Mouse (Mus musculus) MEL (cell line): Measurements from ENCODE around the gene Csf2. TPM values are rescaled to one million over a fixed set of nuclear protein-coding genes. Genes with fewer than 3 reads are reported as not detected.

ENCODE experiments used
- DNase-seq: peaks from one replicate; pipeline ENCODE4 v3.0.0; 2011; ENCODE audit warnings: low read depth, low spot score
- H3K27ac ChIP-seq: 2 replicates; pipeline ENCODE4 v1.5.1; 2012; ENCODE audit warnings: low read depth, mild to moderate bottlenecking, control low read depth, low read length, moderate library complexity; ENCODE audit not compliant: control insufficient read depth
- H3K27me3 ChIP-seq, 2 experiments: fragments of 150-350 bp in 1 of 2; sonication (generic) in 1 of 2; 2 replicates each; pipeline ENCODE4 v1.6.1; 2012; ENCODE audit warnings: low read length in 2 of 2, mild to moderate bottlenecking in 2 of 2, improper control_type of control experiment in 1 of 2, moderate library complexity in 1 of 2; ENCODE audit not compliant: insufficient read depth in 2 of 2, control insufficient read depth in 1 of 2
- H3K36me3 ChIP-seq, 2 experiments: 2 replicates each; pipeline ENCODE4 v1.6.1; 2012 to 2014; ENCODE audit warnings: low read length in 2 of 2, improper control_type of control experiment in 1 of 2, inconsistent platforms in 1 of 2, mild to moderate bottlenecking in 1 of 2; ENCODE audit not compliant: insufficient read depth in 2 of 2, control insufficient read depth in 1 of 2
- H3K4me1 ChIP-seq, 2 experiments: fragments of 150-350 bp in 1 of 2; sonication (generic) in 1 of 2; 2 replicates each; pipeline ENCODE4 v1.6.1; 2012; ENCODE audit warnings: low read length in 2 of 2, improper control_type of control experiment in 1 of 2, mild to moderate bottlenecking in 1 of 2; ENCODE audit not compliant: insufficient read depth in 2 of 2, control insufficient read depth in 1 of 2
- H3K4me3 ChIP-seq, 2 experiments: fragments of 150-350 bp in 1 of 2; sonication (generic) in 1 of 2; 2 replicates each; pipeline ENCODE4 v1.5.1; 2012; ENCODE audit warnings: low read depth in 2 of 2, low read length in 2 of 2, mild to moderate bottlenecking in 2 of 2, moderate library complexity in 2 of 2, control low read depth in 1 of 2, improper control_type of control experiment in 1 of 2; ENCODE audit not compliant: control insufficient read depth in 1 of 2, insufficient read depth in 1 of 2
- H3K79me2 ChIP-seq: 2 replicates; pipeline ENCODE4 v1.6.1; 2012; ENCODE audit warnings: mild to moderate bottlenecking, low read length, moderate library complexity; ENCODE audit not compliant: control insufficient read depth, poor library complexity, insufficient read depth
- H3K9ac ChIP-seq: 2 replicates; pipeline ENCODE4 v1.6.1; 2012; ENCODE audit warnings: low read depth, mild to moderate bottlenecking, control low read depth, low read length, moderate library complexity; ENCODE audit not compliant: control insufficient read depth, poor library complexity, severe bottlenecking
- H3K9me3 ChIP-seq: fragments of 150-350 bp; sonication (generic); replicated peaks from 2 replicates; pipeline ENCODE4 v1.6.1; 2012; ENCODE audit warnings: mild to moderate bottlenecking, low read length, improper control_type of control experiment, moderate library complexity; ENCODE audit not compliant: insufficient read depth
- BHLHE40 ChIP-seq: IDR thresholded peaks from 2 replicates; pipeline ENCODE4 v1.6.1; 2012; ENCODE audit warnings: low read depth, mild to moderate bottlenecking, inconsistent platforms, low read length, improper control_type of control experiment, borderline replicate concordance
- CTCF ChIP-seq, 3 experiments: IDR thresholded peaks in 2 of 3; conservative IDR thresholded peaks in 1 of 3; 2 replicates each; pipeline ENCODE4 v1.5.1; 2011 to 2012; ENCODE audit warnings: low read length in 3 of 3, low read depth in 2 of 3, mild to moderate bottlenecking in 2 of 3, improper control_type of control experiment in 1 of 3, inconsistent platforms in 1 of 3, mixed read lengths in 1 of 3, moderate library complexity in 1 of 3; ENCODE audit not compliant: control insufficient read depth in 1 of 3, insufficient read depth in 1 of 3, poor library complexity in 1 of 3, severe bottlenecking in 1 of 3
- ELF1 ChIP-seq: IDR thresholded peaks from 2 replicates; pipeline ENCODE4 v1.6.1; 2014; ENCODE audit warnings: low read depth, mild to moderate bottlenecking, inconsistent platforms, low read length, improper control_type of control experiment, moderate library complexity
- EP300 ChIP-seq, 2 experiments: IDR thresholded peaks; 2 replicates each; pipeline ENCODE4 v1.6.1; 2011; ENCODE audit warnings: improper control_type of control experiment in 2 of 2, low read length in 2 of 2, low read depth in 1 of 2, mild to moderate bottlenecking in 1 of 2
- ETS1 ChIP-seq: IDR thresholded peaks from 2 replicates; pipeline ENCODE4 v1.6.1; 2012; ENCODE audit warnings: low read depth, mild to moderate bottlenecking, inconsistent platforms, low read length, improper control_type of control experiment, moderate library complexity
- GABPA ChIP-seq: IDR thresholded peaks from 2 replicates; pipeline ENCODE4 v1.6.1; 2012; ENCODE audit warnings: low read depth, mild to moderate bottlenecking, inconsistent platforms, low read length, improper control_type of control experiment, moderate library complexity
- GATA1 ChIP-seq: IDR thresholded peaks from 2 replicates; pipeline ENCODE4 v1.6.1; 2011; ENCODE audit warnings: low read depth, low read length, improper control_type of control experiment
- HCFC1 ChIP-seq: IDR thresholded peaks from 2 replicates; pipeline ENCODE4 v1.6.1; 2012; ENCODE audit warnings: low read depth, mild to moderate bottlenecking, inconsistent platforms, low read length, improper control_type of control experiment, moderate library complexity
- JUND ChIP-seq: IDR thresholded peaks from 2 replicates; pipeline ENCODE4 v1.6.1; 2011; ENCODE audit warnings: low read depth, mild to moderate bottlenecking, improper control_type of control experiment, low read length
- KAT2A ChIP-seq: conservative IDR thresholded peaks from 2 replicates; pipeline ENCODE4 v1.6.1; 2012; ENCODE audit warnings: low read depth, low read length, improper control_type of control experiment, inconsistent platforms
- MAX ChIP-seq: IDR thresholded peaks from 2 replicates; pipeline ENCODE4 v1.6.1; 2011; ENCODE audit warnings: low read length, improper control_type of control experiment
- MAZ ChIP-seq: IDR thresholded peaks from 2 replicates; pipeline ENCODE4 v1.6.1; 2012; ENCODE audit warnings: low read depth, mild to moderate bottlenecking, inconsistent platforms, low read length, improper control_type of control experiment
- MEF2A ChIP-seq: IDR thresholded peaks from 2 replicates; pipeline ENCODE4 v1.6.1; 2014; ENCODE audit warnings: low read depth, mild to moderate bottlenecking, inconsistent platforms, low read length, improper control_type of control experiment; ENCODE audit not compliant: poor library complexity, insufficient replicate concordance, severe bottlenecking; ENCODE audit errors: extremely low read depth
- MYB ChIP-seq: IDR thresholded peaks from 2 replicates; pipeline ENCODE4 v1.6.1; 2011; ENCODE audit warnings: mild to moderate bottlenecking, low read depth, low read length, improper control_type of control experiment
- NELFE ChIP-seq: IDR thresholded peaks from 2 replicates; pipeline ENCODE4 v1.6.1; 2011; ENCODE audit warnings: low read depth, low read length, improper control_type of control experiment
- NRF1 ChIP-seq: IDR thresholded peaks from 2 replicates; pipeline ENCODE4 v1.6.1; 2014; ENCODE audit warnings: low read depth, mild to moderate bottlenecking, inconsistent platforms, low read length, improper control_type of control experiment, moderate library complexity; ENCODE audit not compliant: poor library complexity, insufficient read depth, severe bottlenecking
- POLR2A ChIP-seq, 2 experiments: IDR thresholded peaks; 2 replicates each; pipeline ENCODE4 v1.6.1; 2011 to 2012; ENCODE audit warnings: low read length in 2 of 2, mild to moderate bottlenecking in 2 of 2, control low read depth in 1 of 2, improper control_type of control experiment in 1 of 2, low read depth in 1 of 2, moderate library complexity in 1 of 2; ENCODE audit not compliant: control insufficient read depth in 1 of 2, insufficient read depth in 1 of 2, poor library complexity in 1 of 2
- POLR2AphosphoS2 ChIP-seq: IDR thresholded peaks from 2 replicates; pipeline ENCODE4 v1.6.1; 2011; ENCODE audit warnings: low read length, improper control_type of control experiment
- POLR2AphosphoS5 ChIP-seq: IDR thresholded peaks from 2 replicates; pipeline ENCODE4 v1.6.1; 2012; ENCODE audit warnings: low read depth, borderline replicate concordance, mild to moderate bottlenecking, inconsistent platforms, low read length, moderate library complexity, mixed read lengths
- RAD21 ChIP-seq: IDR thresholded peaks from 2 replicates; pipeline ENCODE4 v1.6.1; 2011; ENCODE audit warnings: mild to moderate bottlenecking, low read depth, low read length, improper control_type of control experiment
- RCOR1 ChIP-seq: IDR thresholded peaks from 2 replicates; pipeline ENCODE4 v1.6.1; 2012; ENCODE audit warnings: low read depth, mild to moderate bottlenecking, inconsistent platforms, low read length, improper control_type of control experiment
- SIN3A ChIP-seq: IDR thresholded peaks from 2 replicates; pipeline ENCODE4 v1.6.1; 2012; ENCODE audit warnings: low read length, improper control_type of control experiment, inconsistent platforms
- SMC3 ChIP-seq: IDR thresholded peaks from 2 replicates; pipeline ENCODE4 v1.6.1; 2011; ENCODE audit warnings: low read depth, low read length, improper control_type of control experiment
- UBTF ChIP-seq: IDR thresholded peaks from 2 replicates; pipeline ENCODE4 v1.6.1; 2012; ENCODE audit warnings: low read depth, mild to moderate bottlenecking, inconsistent platforms, low read length, improper control_type of control experiment, moderate library complexity, borderline replicate concordance; ENCODE audit not compliant: insufficient read depth
- USF1 ChIP-seq: IDR thresholded peaks from 2 replicates; pipeline ENCODE4 v1.6.1; 2014; ENCODE audit warnings: low read depth, mild to moderate bottlenecking, inconsistent platforms, low read length, improper control_type of control experiment, moderate library complexity
- USF2 ChIP-seq, 2 experiments: IDR thresholded peaks; 2 replicates each; pipeline ENCODE4 v1.6.1; 2011 to 2012; ENCODE audit warnings: improper control_type of control experiment in 2 of 2, low read length in 2 of 2, borderline replicate concordance in 1 of 2, inconsistent platforms in 1 of 2, low read depth in 1 of 2, mild to moderate bottlenecking in 1 of 2; ENCODE audit not compliant: insufficient read depth in 1 of 2
- ZC3H11A ChIP-seq: IDR thresholded peaks from 2 replicates; pipeline ENCODE4 v1.6.1; 2012; ENCODE audit warnings: low read depth, mild to moderate bottlenecking, inconsistent platforms, low read length, improper control_type of control experiment
- ZNF384 ChIP-seq: IDR thresholded peaks from 2 replicates; pipeline ENCODE4 v1.6.1; 2012; ENCODE audit warnings: low read depth, mild to moderate bottlenecking, inconsistent platforms, low read length, improper control_type of control experiment
- polyA plus RNA-seq, 2 experiments: library from polyadenylated mRNA; stranded (reverse) in 1 of 2; unstranded in 1 of 2; fragments of >175 nt in 1 of 2; fragments of >200 nt in 1 of 2; gene quantifications; 2 replicates each; pipeline versions ENCODE4 v1.2.1 to v1.2.4; 2012; ENCODE audit warnings: low replicate concordance in 2 of 2, low read depth in 1 of 2; ENCODE audit not compliant: insufficient read length in 2 of 2, insufficient read depth in 1 of 2, missing spikeins in 1 of 2
- total RNA-seq: library from RNA; depleted of rRNA; stranded (reverse); fragments of 300-350 nt; gene quantifications from 2 replicates; pipeline ENCODE4 v1.2.3, GENCODE M21; 2012

The Csf2 gene
- total and polyA plus RNA-seq, 3 experiments: 0.15 TPM; not detected in 2

DNA sequence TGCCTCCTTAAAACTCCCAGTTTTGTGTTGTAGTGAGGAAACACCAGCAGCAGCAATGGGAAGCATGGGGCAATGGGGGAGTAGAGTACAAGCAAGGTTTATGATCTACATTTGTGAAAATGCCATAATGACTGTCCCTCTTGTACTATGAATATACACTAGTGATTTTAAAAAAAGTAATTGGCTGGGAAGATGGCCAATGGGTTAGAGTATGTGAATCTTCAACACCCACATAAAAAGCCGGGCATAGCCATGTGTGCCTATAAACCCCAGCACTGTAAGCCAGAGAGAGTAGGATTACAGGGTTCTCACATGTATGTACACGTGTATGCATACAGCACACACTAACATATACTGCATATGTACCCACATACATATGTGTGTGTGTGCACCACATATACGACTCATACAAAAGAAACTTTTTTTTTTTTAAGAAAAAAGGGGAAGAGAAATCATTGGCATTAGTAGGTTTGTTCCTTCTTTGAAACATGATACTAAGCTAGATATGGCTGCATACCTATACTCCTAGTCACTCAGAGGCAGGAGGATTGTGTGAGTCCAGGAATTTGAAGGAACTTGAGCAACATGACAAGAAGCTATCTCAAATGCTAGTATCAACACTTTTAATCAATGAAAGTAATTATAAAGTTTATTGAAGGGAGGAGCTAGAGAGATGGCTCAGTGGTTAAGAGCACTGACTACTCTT is 19.9 kb upstream of the Csf2 start (continued):
- TF ChIP-seq RCOR1 (peak; percentile 68), NELFE (no peak), MEF2A (no peak), ZNF384 (peak; percentile 96), MAZ (0 out of 2 replicates have a peak, but pooled peaks have one; percentile 39)

DNA sequence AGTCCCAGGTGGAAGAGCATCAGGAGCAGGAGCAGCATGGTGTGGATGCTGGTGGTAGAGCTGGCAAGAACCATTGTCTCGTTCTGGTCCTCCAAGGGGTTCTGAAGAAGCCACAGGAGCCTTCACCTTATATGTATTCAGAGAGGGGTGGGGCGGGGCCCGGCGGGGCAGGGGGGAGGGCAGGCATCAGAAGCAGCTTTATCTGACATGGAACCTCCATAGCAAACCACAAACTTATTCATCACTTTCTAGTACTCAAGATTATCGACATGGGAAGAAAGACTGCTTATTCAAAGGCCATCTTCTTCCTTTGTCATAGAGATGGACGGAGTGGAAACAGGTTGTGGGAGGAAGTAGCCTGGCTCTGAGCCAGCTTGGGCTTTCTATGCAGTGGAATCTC is 17.7 kb upstream of the Csf2 start, which contains the start of gene Il3:
Il3 (minus strand) TSS at position 101 of the 400 bp plus-strand sequence.
- Histone ChIP-seq H3K9me3 (no peaks in the 10 kb centered on the region), H3K27ac (no peak within 1 kb of the TSS), H3K79me2 (no peaks in the 10 kb centered on the region), H3K9ac (no peak within 1 kb of the TSS), H3K27me3 (no peaks in the 10 kb centered on the region), H3K4me3 (no peak within 1 kb of the TSS), H3K4me1 (peaks cover 14 to 53% of the 10 kb centered on the region in 2 experiments), H3K36me3 (peaks cover 0 to 41% of the 10 kb centered on the region in 2 experiments; a peak in 2 of 4 replicates)
- DNase-seq: peak; percentile 47
- no peak for TF ChIP-seq JUND
- TF ChIP-seq GATA1: peak; percentile 48; the same call in 1 of the 2 replicates

DNA sequence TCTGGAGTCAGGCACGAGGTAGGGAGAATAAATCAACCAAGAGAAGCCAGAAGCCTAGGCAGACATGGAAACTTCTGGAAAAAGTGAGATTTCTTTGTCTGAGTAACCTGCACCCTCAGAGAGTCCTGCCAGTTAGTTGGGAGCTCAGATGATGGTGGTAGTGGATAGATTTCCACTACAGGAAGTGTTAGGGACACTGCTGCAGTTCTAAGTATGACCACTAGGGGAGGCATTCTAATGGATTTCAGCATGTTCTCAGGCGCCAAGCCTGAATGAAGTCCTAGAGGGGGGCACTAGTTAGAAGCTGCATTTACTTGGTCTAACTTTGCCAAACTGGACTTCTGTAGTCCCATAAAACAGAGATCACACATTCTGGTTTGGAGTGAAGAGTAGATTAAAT is 15.1 kb upstream of the Csf2 start:
- Histone ChIP-seq H3K27me3 (no peaks in the 10 kb centered on the region), H3K9ac (peak overlapping the region; percentile 5; the same call in 1 of the 2 replicates), H3K4me3 (peak overlapping the region; percentile 23 to 33; a peak in 3 of 4 replicates), H3K9me3 (no peaks in the 10 kb centered on the region), H3K36me3 (peaks cover 0 to 35% of the 10 kb centered on the region in 2 experiments; a peak in 2 of 4 replicates), H3K27ac (no peak overlapping the region), H3K4me1 (peaks cover 14 to 38% of the 10 kb centered on the region in 2 experiments), H3K79me2 (no peaks in the 10 kb centered on the region)
- DNase-seq: peak; percentile 91
- TF ChIP-seq GATA1 (no peak), ZNF384 (no peak), SMC3 (peak; percentile 70), POLR2A (IDR thresholded peaks at IDR 0.05; ENCODE audit: control insufficient read depth in 1 of 2, insufficient read depth in 1 of 2, low read depth in 1 of 2, low read length in 2 of 2, poor library complexity in 1 of 2) (no peak), POLR2AphosphoS2 (no peak), ZC3H11A (peak; percentile 28), EP300 (IDR thresholded peaks at IDR 0.05; ENCODE audit: low read depth in 1 of 2, low read length in 2 of 2) (no peak), BHLHE40 (no peak), SIN3A (peak; percentile 17; the same call in 1 of the 2 replicates), KAT2A (no peak), RAD21 (peak; percentile 70), POLR2AphosphoS5 (no peak), MYB (no peak), GABPA (no peak), MAX (peak; percentile 43; the same call in 1 of the 2 replicates), USF1 (no peak), USF2 (IDR thresholded peaks at IDR 0.05; ENCODE audit: borderline replicate concordance in 1 of 2, insufficient read depth in 1 of 2, low read depth in 1 of 2, low read length in 2 of 2) (no peak), ETS1 (0 out of 2 replicates have a peak, but pooled peaks have one; percentile 26), ELF1 (peak; percentile 60; the same call in 1 of the 2 replicates), NRF1 (no peak), HCFC1 (no peak), CTCF (IDR thresholded peaks at IDR 0.05 in 2 of 3, conservative IDR thresholded peaks at IDR 0.05 in 1 of 3; ENCODE audit: control insufficient read depth in 1 of 3, insufficient read depth in 1 of 3, low read depth in 2 of 3, low read length in 3 of 3, poor library complexity in 1 of 3, severe bottlenecking in 1 of 3) (peak; percentile 62 to 100 (median 93)), UBTF (no peak)
